Comparison of ENCODE assay signal across 22 mouse cellular contexts in the genomic region with DNA sequence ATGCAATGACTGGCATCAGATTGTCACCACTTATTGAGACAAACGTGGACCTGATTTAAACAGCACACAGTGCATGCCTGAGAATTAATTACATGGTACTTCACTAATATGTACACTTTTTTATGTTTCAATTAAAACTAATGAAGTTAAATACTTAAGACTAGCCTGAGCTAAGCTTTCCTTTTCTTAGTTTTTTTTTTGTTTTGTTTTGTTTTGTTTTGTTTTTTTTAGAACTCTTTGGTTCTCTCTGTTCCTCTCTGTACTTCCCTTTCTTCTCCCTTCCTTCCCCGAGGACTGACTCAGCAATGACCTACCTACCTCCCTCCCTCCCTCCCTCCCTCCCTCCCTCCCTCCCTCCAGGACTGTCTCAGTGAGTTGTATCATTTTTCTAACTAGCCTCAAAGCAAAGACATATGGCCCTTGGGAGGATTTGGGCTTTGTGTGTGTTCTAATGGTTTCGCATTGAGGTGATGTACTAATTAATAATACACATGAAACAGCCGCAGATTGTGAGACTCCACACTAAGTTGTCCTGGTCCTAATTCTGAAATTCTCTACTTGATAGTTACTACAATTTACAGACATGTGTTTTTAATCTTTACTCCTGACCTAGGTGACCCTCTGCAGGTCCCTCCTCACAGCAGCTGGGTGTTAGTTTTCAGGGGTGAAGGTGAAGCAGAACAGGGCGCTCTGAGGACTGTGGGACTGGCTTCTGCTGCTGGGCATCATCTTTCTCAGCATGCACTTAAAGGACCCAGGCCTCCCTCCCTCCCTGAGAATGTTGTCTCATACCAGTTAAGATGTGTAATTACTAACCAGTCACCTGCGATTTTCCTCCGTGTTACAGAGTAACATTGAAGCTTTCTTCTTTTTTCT. TPM values are rescaled to one million over a fixed set of nuclear protein-coding genes. Genes with fewer than 3 reads are reported as not detected.
A peak's percentile ranks its signal among the peaks of the same experiment; 100 is the strongest.
DNase-seq lines count a peak whose midpoint lies in the region; ATAC-seq lines count a peak whose summit lies in the region.
"Had no signal": no experiment of that assay in that cellular context is flagged by ENCODE, and none has a peak within 500 bp of the region (broad histone marks: within the 10 kb centered on the region; RNA-seq: fewer than 3 reads in every experiment).

No protein-coding gene starts in this region.

- 75% methylated on average over 7 of the region's 7 CpGs for WGBS in neural tube, embryonic 15.5 days
- WGBS in limb, embryonic 11.5 days = 26% methylated on average over 7 of the region's 7 CpGs
- 82% methylated on average over 7 of the region's 7 CpGs for WGBS in forebrain, embryonic 14.5 days

- no peak overlapping the region for H3K9ac ChIP-seq in neural tube, embryonic 15.5 days (replicated peaks)
- H3K9ac ChIP-seq in limb, embryonic 11.5 days (ENCODE audit: low read length) = no peak overlapping the region
- no peak overlapping the region for H3K9ac ChIP-seq in forebrain, embryonic 14.5 days (ENCODE audit: low read length)
- H3K9ac ChIP-seq: embryonic facial prominence, embryonic 13.5 days; forebrain, postnatal 0 days; liver, embryonic 13.5 days; neural tube, embryonic 13.5 days had no signal

- H3K36me3 ChIP-seq in neural tube, embryonic 15.5 days = peaks cover 32% of the 10 kb centered on the region
- H3K36me3 ChIP-seq in limb, embryonic 11.5 days (ENCODE audit: control insufficient read depth, insufficient read depth, low read length) = peaks cover 6% of the 10 kb centered on the region
- H3K36me3 ChIP-seq in forebrain, embryonic 14.5 days (ENCODE audit: control insufficient read depth, insufficient read depth, low read length) = peaks cover 41% of the 10 kb centered on the region

- no peaks in the 10 kb centered on the region for H3K27me3 ChIP-seq in neural tube, embryonic 15.5 days (replicated peaks)
- H3K27me3 ChIP-seq in limb, embryonic 11.5 days (ENCODE audit: control insufficient read depth, insufficient read depth, low read length) = no peaks in the 10 kb centered on the region
- no peaks in the 10 kb centered on the region for H3K27me3 ChIP-seq in forebrain, embryonic 14.5 days (replicated peaks; ENCODE audit: control insufficient read depth, insufficient read depth, low read length)
- H3K27me3 ChIP-seq: embryonic facial prominence, embryonic 13.5 days; liver, embryonic 13.5 days; neural tube, embryonic 13.5 days had no signal

- no peak overlapping the region for H3K27ac ChIP-seq in neural tube, embryonic 15.5 days (replicated peaks)
- H3K27ac ChIP-seq in limb, embryonic 11.5 days (replicated peaks; ENCODE audit: low read depth, low read length) = no peak overlapping the region
- no peak overlapping the region for H3K27ac ChIP-seq in forebrain, embryonic 14.5 days (ENCODE audit: low read depth, low read length)
- H3K27ac ChIP-seq: embryonic facial prominence, embryonic 13.5 days; liver, embryonic 13.5 days; neural tube, embryonic 13.5 days had no signal

- ATAC-seq in neural tube, embryonic 15.5 days (ENCODE audit: low FRiP score) = no peak
- no peak for ATAC-seq in limb, embryonic 11.5 days (ENCODE audit: insufficient number of reproducible peaks, low FRiP score, low TSS enrichment, low read depth)
- no peak for ATAC-seq in forebrain, embryonic 14.5 days
- ATAC-seq: CD4-positive, CD25-positive, alpha-beta regulatory T cell, adult 4 months; forebrain, postnatal 0 days; hindbrain, embryonic 16.5 days; intestine, postnatal 0 days had no signal

- H3K4me1 ChIP-seq in neural tube, embryonic 15.5 days = peaks cover 17% of the 10 kb centered on the region
- H3K4me1 ChIP-seq in limb, embryonic 11.5 days (ENCODE audit: control insufficient read depth, insufficient read depth, low read length) = peaks cover 7% of the 10 kb centered on the region
- peaks cover 9% of the 10 kb centered on the region for H3K4me1 ChIP-seq in forebrain, embryonic 14.5 days (ENCODE audit: control insufficient read depth, insufficient read depth, low read length)

- peak; percentile 19 for DNase-seq in neural tube, embryonic 10.5 days (ENCODE audit: extremely low spot score, low spot score)
- peak; percentile 41 for DNase-seq in embryo, embryonic 10.5 days (ENCODE audit: low spot score)
- peak; percentile 31 for DNase-seq in limb, embryonic 11.5 days (ENCODE audit: low spot score)
- DNase-seq in layer of hippocampus, postnatal 36 days = no peak
- DNase-seq in left cerebral cortex, postnatal 36 days (ENCODE audit: low spot score in 2 of 2) = no peak
- DNase-seq in forebrain, embryonic 14.5 days (ENCODE audit: low spot score) = no peak
- DNase-seq: adrenal gland, postnatal 10 days; cerebellum, adult 8-10 months; forebrain, postnatal 0 days; gastrocnemius, postnatal 10 days; heart, postnatal 14 days; kidney, postnatal 4 days; liver, embryonic 13.5 days; right cerebral cortex, postnatal 25 days; thymus, postnatal 36 days had no signal

- intact Hi-C loops in left cerebral cortex, postnatal 36 days (cut with DNase I) = no loop called here

- H3K9me3 ChIP-seq in neural tube, embryonic 15.5 days (replicated peaks) = no peaks in the 10 kb centered on the region
- no peaks in the 10 kb centered on the region for H3K9me3 ChIP-seq in limb, embryonic 11.5 days (ENCODE audit: control insufficient read depth, low read length)
- no peaks in the 10 kb centered on the region for H3K9me3 ChIP-seq in forebrain, embryonic 14.5 days (replicated peaks; ENCODE audit: control insufficient read depth, low read length)
- H3K9me3 ChIP-seq: embryonic facial prominence, embryonic 13.5 days; liver, embryonic 13.5 days; neural tube, embryonic 13.5 days had no signal

- no peak overlapping the region for H3K4me2 ChIP-seq in neural tube, embryonic 15.5 days
- H3K4me2 ChIP-seq in limb, embryonic 11.5 days (ENCODE audit: low read depth, severe bottlenecking) = no peak overlapping the region
- H3K4me2 ChIP-seq in forebrain, embryonic 14.5 days (ENCODE audit: low read length) = no peak overlapping the region
- H3K4me2 ChIP-seq: embryonic facial prominence, embryonic 13.5 days; heart, embryonic 11.5 days; liver, embryonic 13.5 days; neural tube, embryonic 13.5 days had no signal

- no peak overlapping the region for H3K4me3 ChIP-seq in neural tube, embryonic 15.5 days (replicated peaks)
- no peak overlapping the region for H3K4me3 ChIP-seq in limb, embryonic 11.5 days (ENCODE audit: low read depth, low read length)
- H3K4me3 ChIP-seq in forebrain, embryonic 14.5 days (ENCODE audit: low read depth, low read length) = no peak overlapping the region
- H3K4me3 ChIP-seq: embryonic facial prominence, embryonic 13.5 days; liver, embryonic 13.5 days; neural tube, embryonic 13.5 days had no signal

RNA-seq across cellular contexts. Expression of a gene that starts 7.2 kb away (rescaled TPM):
- 33.9 and 41.4 TPM in 2 replicates for polyA plus RNA-seq in neural tube, embryonic 15.5 days (2015; fragmentation: Nextera tagmentation; extraction: Ambion mirVana)
- polyA plus RNA-seq in limb, embryonic 11.5 days (2014; fragmentation: Nextera tagmentation; extraction: Ambion mirVana) = 54.7 and 57.7 TPM in 2 replicates
- total RNA-seq in layer of hippocampus, postnatal 36 days (2021) = 10 to 100 TPM; 12.0 to 12.8 TPM
- total RNA-seq in left cerebral cortex, postnatal 36 days (2021) = 10 to 100 TPM; 12.1 to 14.8 TPM
- 41.7 and 50.4 TPM in 2 replicates for polyA plus RNA-seq in forebrain, embryonic 14.5 days (2014; fragmentation: Nextera tagmentation; extraction: Ambion mirVana)

RNA-seq across cellular contexts. Expression of a gene that starts 8.1 kb away (rescaled TPM):
- polyA plus RNA-seq in neural tube, embryonic 15.5 days (2015; fragmentation: Nextera tagmentation; extraction: Ambion mirVana) = 70.1 and 79.9 TPM in 2 replicates
- 55.1 and 61.3 TPM in 2 replicates for polyA plus RNA-seq in limb, embryonic 11.5 days (2014; fragmentation: Nextera tagmentation; extraction: Ambion mirVana)
- 10 to 100 TPM; 43.9 to 44.7 TPM for total RNA-seq in layer of hippocampus, postnatal 36 days (2021)
- 10 to 100 TPM; 36.8 to 44.5 TPM for total RNA-seq in left cerebral cortex, postnatal 36 days (2021)
- polyA plus RNA-seq in forebrain, embryonic 14.5 days (2014; fragmentation: Nextera tagmentation; extraction: Ambion mirVana) = 76.4 and 83.3 TPM in 2 replicates

RNA-seq across cellular contexts. Expression of a gene that starts 57.9 kb away (rescaled TPM):
- polyA plus RNA-seq in neural tube, embryonic 15.5 days (2015; fragmentation: Nextera tagmentation; extraction: Ambion mirVana) = 0.37 and 0.57 TPM in 2 replicates
- 1.8 and 2.1 TPM in 2 replicates for polyA plus RNA-seq in limb, embryonic 11.5 days (2014; fragmentation: Nextera tagmentation; extraction: Ambion mirVana)
- 1 to 10 TPM; 3.6 to 4.0 TPM for total RNA-seq in layer of hippocampus, postnatal 36 days (2021)
- total RNA-seq in left cerebral cortex, postnatal 36 days (2021) = 1 to 10 TPM; 3.1 to 3.5 TPM
- polyA plus RNA-seq in forebrain, embryonic 14.5 days (2014; fragmentation: Nextera tagmentation; extraction: Ambion mirVana) = 0.52 and 0.67 TPM in 2 replicates
- polyA plus RNA-seq: CD4-positive, CD25-positive, alpha-beta regulatory T cell, adult 4 months had no signal

Comparison
In these comparisons a context has a peak if more than half of its experiments do, and no peak if none do; other contexts are left out.
1. DNase-seq: peak in neural tube, embryonic 10.5 days (single experiment), embryo, embryonic 10.5 days (single experiment) and limb, embryonic 11.5 days (single experiment); none in layer of hippocampus, postnatal 36 days (0 of 2), left cerebral cortex, postnatal 36 days (0 of 2) and forebrain, embryonic 14.5 days (single experiment).